Mouse (Mus musculus): ENCODE measurements around the gene Oca2. TPM values are rescaled to one million over a fixed set of nuclear protein-coding genes. Genes with fewer than 3 reads are reported as not detected.

Oca2 gene
- total RNA-seq (2021): 1 to 10 TPM; 5.3 to 6.4 TPM
- long read RNA-seq, experiment 1, partial matches to known transcripts: 1 of 7 reads
- long read RNA-seq, experiment 1, other reads (novel, unspliced or antisense): 2 of 7 reads
- long read RNA-seq, experiment 2, partial matches to known transcripts: 0 of 1 reads
- long read RNA-seq, experiment 2, other reads (novel, unspliced or antisense): 0 of 1 reads

DNA sequence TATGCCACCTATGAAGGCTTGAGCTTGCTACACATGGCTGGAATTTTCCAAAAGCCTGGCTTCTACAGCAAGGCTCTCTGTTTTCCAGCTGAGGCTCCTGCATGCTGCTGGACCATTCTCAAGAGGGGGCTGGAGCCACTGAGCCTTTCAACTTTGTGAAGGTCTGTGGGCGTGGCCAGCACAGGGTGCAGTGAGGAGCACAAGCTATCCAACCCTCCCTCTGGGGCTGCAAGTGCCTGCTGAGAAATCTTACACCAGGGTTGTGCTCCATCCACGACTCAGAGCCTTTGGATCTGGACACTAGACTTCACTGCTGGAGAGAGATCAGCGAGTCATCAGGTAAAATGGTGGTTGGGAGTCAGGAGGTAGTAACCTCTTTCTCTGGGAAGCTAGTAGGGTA, at the start of gene Oca2:
Gene Oca2, plus strand, starts transcription at position 218 of the 400 bp plus-strand sequence.
- peak; percentile 43 to 46 for DNase-seq

DNA sequence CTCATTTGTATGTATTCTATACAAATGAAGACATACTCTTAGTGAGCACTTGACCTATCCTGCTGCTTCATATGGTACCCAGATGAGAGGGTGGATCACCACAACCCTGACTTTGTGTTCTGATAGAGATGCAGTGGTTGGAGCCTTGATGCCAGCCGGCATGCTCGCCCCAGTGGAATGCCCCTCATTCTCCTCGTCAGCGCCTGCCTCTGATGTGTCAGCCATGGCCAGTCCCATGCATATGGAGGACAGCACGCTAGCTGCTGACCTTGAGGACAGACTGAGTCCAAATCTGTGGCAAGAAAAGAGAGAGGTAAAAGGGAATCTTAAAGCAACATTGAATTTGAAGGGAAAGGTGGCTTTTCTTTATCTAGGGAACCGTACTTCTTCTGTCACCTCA, 48.5 kb upstream of the Oca2 start:
- DNase-seq: peak; percentile 52 to 59

DNA sequence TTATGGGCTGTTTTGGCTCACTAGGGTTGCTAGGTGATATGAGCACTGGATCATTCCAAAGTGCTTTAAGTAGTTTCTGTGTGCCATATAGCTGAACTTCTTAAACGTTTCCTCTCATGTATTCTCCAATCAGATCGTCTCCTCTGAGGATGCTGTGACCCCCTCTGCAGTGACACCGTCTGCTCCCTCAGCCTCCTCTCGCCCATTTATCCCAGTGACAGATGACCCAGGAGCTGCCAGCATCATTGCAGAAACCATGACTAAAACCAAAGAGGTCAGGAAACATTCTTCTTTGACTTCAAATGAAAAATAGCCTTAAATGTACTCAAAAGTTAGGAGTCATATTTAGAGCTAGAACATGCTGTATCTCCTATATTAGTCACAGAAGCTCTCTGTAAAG, 47.9 kb upstream of the Oca2 start:
- peak; percentile 39 to 62 for DNase-seq

DNA sequence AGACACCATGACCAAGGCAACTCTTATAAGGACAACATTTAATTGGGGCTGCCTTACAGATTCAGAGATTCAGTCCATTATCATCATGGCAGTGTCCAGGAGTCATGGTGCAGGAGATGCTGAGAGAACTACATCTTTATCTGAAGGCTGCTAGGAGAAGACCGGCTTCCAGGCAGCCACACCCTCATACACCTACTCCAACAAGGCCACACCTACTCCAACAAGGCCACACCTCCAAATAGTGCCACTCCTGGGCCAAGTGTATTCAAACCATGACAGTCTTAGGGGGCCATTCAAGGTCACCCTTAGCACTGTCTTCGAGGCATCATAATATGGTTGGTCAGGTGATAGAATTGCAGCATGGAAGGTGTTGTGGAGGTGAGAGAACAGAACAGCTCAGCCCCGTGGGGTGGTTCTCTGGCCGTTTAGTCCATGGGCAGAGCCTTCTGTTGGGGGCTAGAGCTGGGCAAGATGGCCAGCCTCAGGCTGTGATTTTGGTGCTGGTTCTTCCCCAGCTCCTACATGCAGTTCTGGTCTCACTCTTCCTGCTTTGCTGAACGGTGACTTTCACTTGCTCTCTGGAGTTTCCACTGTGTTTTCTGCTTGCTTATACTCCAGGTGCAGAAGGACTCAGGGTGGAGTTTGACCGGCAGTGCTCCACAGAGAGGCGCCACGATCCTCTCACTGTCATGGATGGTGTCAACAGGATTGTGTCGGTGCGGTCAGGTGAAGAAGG, 37.9 kb upstream of the Oca2 start:
- DNase-seq: no peak

GRCm38 (mm10) chr7:56202843-56203242, 36.7 kb upstream of the Oca2 start:
- no peak for DNase-seq

DNA sequence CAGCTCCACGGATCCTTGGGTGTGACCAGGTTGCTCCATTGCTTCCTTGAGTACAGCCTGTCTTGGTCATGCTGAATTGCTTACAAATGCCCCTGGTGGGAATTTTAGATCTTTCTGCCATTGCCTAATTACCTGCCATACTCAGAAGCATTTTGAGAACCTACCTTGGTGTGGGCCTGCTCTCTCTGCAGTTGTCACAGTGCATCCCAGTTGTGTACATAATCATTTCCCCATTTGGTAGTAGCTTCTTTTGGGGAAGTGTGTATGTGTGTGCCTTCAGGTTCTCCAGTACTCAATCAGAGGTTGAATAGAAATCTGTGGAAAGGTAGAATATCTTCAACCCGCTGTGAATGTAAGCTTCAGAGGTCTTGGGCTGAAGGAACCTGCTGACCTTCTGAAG, 36.3 kb upstream of the Oca2 start:
- DNase-seq: no peak

DNA sequence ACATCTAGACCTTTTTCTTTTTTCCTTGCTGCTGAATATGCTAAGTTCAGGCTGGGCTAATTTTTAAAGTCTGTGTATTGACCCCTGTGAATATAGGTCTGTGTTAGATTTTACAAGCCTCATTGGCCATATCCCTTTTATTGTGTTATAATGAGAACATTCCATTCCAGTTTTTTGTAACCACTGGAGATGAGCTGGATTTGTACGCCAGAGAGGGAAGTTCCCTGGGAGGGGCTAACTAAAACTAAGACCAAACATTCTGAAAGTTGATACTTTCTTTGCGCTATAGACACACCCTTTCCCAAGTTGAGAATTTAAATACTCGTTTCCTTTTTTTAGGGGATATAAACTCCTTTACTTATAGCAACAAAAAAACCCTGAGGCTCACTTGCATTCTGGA, 34.7 kb upstream of the Oca2 start:
- no peak for DNase-seq

DNA sequence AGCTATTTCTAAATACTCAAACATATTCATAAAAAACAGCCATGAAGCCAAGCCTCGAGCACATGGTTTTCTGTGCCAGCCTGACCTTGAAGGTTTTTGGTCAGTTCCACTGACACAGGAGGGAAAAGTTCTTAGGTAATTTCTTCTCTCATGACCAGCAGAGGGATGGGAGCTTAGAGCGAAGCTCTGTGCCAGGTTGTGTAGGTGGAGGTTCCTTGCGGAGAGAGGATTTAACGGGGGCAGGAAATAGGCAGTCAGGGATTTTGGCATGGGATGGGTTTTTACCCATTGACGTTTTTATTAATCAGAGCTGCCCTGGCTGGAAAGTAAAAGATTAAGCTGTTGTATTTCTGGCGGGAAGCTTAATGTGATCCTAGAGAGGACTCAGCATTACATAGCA, 18.7 kb upstream of the Oca2 start:
- no peak for DNase-seq

DNA sequence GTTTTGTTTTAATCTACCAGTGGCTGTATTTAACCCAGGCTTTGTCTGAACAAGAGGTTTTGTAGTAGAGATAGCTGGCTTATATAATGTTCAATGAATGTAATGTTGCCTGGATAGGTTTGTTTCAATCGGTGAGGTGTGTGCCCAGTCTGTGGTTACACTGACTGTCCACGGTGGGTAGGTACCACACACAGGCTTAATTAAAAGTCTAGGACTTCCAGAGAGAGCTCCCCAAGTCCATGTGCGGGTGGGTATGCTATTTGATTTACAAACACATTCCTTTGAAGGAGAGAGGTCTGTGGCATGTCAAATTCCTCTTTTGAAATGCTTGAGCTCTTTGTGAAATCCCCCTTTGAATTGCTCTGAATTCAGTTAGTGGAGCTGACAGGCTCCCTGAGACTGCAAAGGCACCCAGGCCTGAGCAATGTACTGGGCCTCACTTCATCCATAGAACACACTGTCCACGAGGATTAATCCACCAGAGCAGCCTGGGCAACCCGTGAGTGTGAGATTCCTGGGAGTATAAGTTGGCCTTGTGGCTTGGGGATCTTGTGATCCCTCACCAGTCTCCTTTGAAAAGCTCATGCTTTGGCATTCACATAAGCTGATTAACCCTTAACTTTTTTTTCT, 3.7 kb upstream of the Oca2 start:
- DNase-seq: no peak

GRCm38 (mm10) chr7:56236617-56237016, 2.9 kb upstream of the Oca2 start:
- no peak for DNase-seq

DNA sequence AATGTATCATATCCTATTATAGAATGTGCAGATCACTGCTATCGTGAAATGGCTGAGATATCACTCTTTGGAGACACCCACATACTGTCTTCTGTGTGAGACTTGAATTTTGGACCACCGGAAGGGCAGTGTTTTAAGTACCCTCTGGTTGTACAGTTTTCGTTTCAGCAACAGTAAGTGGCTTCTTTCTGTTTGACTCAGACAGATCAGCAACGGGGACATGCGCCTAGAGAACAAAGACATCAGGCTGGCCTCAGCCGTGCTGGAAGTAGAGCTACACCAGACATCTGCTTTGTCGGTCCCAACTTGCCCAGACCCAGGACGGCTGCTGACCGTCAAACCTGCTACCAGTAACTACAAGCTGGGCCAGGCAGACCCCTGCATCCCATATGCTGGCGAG, 15.0 kb downstream of the Oca2 start:
- DNase-seq: no peak

GRCm38 (mm10) chr7:56257875-56258441, 18.4 kb downstream of the Oca2 start:
- no peak for DNase-seq

DNA sequence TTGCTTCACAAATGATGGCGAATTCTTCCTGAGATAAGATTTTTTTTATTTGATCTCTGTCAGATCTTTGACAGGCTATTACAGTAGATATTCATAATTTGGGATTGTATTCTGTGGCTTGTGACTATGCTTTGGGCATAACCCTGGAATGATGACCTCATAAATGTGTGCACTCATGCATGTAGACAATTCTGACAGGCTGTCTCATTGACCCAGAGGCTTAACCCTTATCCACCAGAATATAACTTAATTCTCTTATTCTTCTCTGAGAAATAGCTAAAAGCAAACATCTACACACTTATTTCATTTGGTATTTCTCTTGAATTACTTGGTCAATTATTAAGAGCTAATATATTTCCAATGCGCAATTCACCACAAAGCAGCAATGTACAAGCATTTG, 37.9 kb downstream of the Oca2 start:
- DNase-seq: no peak

- DNase-seq: peak; percentile 42 to 77
These were observed 52.0 kb downstream of the Oca2 start for GRCm38 (mm10) chr7:56291468-56292115.

- no peak for DNase-seq
These were observed 64.8 kb downstream of the Oca2 start for GRCm38 (mm10) chr7:56304408-56304807.

- DNase-seq: no peak
These were observed 74.8 kb downstream of the Oca2 start for GRCm38 (mm10) chr7:56314358-56314757.

DNA sequence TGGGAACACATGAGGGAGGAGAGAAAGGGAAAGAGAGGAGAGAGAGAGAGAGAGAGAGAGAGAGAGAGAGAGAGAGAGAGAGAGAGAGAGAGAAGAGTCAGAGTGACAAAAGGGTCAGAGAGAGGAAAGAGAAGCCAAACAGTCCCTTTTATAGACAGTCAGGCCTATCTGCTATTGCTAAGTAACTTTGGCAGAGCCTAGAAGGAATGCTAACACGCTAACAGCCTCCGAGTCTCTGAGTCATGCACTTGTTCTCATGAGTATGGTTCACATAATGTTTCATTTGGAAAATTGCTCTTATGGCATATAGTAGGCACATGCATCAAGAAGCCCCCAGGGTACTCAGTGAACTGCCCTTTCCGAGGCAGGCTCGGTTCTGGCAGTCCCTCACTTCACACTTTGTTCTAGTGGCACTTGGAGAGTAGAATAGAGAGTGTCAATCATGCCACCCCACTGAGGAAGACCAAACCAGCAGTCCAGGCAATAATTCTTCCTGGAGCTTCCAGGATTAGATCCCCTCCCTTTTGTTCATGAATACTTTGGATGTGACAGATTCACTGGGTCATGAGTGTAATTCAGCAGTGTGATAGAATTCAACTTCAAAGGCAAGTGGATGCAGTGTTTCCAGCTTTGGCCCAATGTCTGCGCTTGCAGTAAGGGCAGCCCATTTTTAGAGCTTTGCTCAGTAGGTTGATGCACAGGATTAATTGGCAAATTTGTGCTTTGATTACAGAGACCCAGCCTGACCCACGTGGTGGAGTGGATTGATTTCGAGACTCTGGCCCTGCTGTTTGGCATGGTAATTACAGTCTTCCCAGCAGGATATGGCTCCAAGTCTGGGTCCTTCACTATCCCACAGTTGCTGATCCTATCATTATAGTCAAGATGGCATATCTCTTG, 76.3 kb downstream of the Oca2 start:
- no peak for DNase-seq

GRCm38 (mm10) chr7:56327738-56328137, 88.2 kb downstream of the Oca2 start:
- DNase-seq: no peak

DNA sequence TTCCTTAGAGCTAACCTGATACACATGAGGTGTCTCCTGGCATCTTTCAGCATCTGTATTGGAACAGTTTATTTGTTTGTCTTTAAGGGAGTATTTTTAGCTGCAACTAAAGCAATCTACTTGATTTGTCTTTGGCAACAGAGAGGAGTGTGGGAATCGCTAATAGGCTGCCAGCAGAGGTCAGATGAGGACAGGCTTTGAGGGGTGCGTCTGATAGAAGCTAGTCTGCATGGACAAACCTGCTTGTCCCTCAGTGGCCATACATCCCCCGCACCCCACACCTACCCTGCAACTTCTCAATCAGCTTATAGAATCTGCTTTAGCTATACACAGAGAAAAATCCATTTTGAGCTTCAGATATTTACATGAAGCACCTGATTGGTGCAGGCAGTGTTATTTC, 109.0 kb downstream of the Oca2 start:
- no peak for DNase-seq

- no peak for DNase-seq
These were observed 117.2 kb downstream of the Oca2 start for GRCm38 (mm10) chr7:56356658-56357342.

Data from adrenal gland, postnatal 36 days (tissue).